ENCODE assay signal across 32 mouse cellular contexts in the genomic region with DNA sequence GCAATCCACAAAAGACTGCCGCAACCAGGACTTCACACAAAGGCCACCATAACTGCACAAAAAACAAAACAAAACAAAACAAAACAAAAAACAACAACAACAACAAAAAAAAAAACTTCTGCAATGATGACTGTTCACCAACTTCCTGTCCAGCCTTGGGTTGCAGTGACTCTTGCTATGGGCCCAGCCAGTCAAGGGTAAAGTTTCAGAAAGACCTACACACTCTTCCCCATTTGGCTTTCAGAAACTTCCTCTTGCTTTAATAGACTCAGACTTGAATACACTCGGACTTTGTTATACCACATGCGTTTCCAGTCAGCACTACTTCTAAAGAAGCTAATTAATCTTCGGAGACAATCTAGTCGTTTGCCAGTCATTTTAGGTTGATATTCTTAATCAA. TPM values are rescaled to one million over a fixed set of nuclear protein-coding genes. Genes with fewer than 3 reads are reported as not detected.
DNase-seq lines count a peak whose midpoint lies in the region; ATAC-seq and TF ChIP-seq lines count a peak whose summit lies in the region.
"Had no signal": no experiment of that assay in that cellular context is flagged by ENCODE, and none has a peak within 500 bp of the region (broad histone marks: within the 10 kb centered on the region; RNA-seq: fewer than 3 reads in every experiment).

No protein-coding gene starts in this region.

- no peak overlapping the region for H3K4me3 ChIP-seq in liver, postnatal 0 days (ENCODE audit: low read depth, low read length)
- H3K4me3 ChIP-seq in limb, embryonic 10.5 days: no peak overlapping the region
- H3K4me3 ChIP-seq: heart, embryonic 13.5 days; kidney, embryonic 15.5 days; left cerebral cortex, adult 2 months; limb, embryonic 13.5 days; neural tube, embryonic 15.5 days had no signal

- ATAC-seq in liver, postnatal 0 days: no peak
- ATAC-seq in common myeloid progenitor, adult 5-6 weeks (replicated peaks; ENCODE audit: low read depth, poor library complexity, severe bottlenecking): 0 out of 2 replicates have a peak, but pooled peaks have one; percentile 54
- peak; percentile 73 for ATAC-seq in megakaryocyte progenitor cell, adult 5-6 weeks (replicated peaks; ENCODE audit: poor library complexity)
- ATAC-seq: activated CD4-positive, CD25-positive, alpha-beta regulatory T cell, adult 4 months; forebrain, embryonic 14.5 days; hindbrain, embryonic 16.5 days had no signal

- no peak for TF ChIP-seq CTCF in liver, postnatal 0 days (IDR thresholded peaks at IDR 0.05; ENCODE audit: low read depth)

- H3K4me2 ChIP-seq in liver, postnatal 0 days (ENCODE audit: low read depth, low read length): no peak overlapping the region
- H3K4me2 ChIP-seq: heart, embryonic 13.5 days; kidney, embryonic 15.5 days; limb, embryonic 13.5 days; lung, embryonic 14.5 days; neural tube, embryonic 15.5 days had no signal

- no peak overlapping the region for H3K9ac ChIP-seq in liver, postnatal 0 days (replicated peaks)
- H3K9ac ChIP-seq: heart, embryonic 13.5 days; kidney, embryonic 15.5 days; limb, embryonic 13.5 days; liver, embryonic 14.5 days; lung, embryonic 14.5 days; neural tube, embryonic 15.5 days had no signal

- H3K36me3 ChIP-seq in liver, postnatal 0 days (replicated peaks; ENCODE audit: insufficient read depth, low read length): no peaks in the 10 kb centered on the region
- no peaks in the 10 kb centered on the region for H3K36me3 ChIP-seq in limb, embryonic 10.5 days
- H3K36me3 ChIP-seq: heart, embryonic 13.5 days; kidney, embryonic 15.5 days; limb, embryonic 13.5 days; neural tube, embryonic 15.5 days had no signal

- H3K9me3 ChIP-seq in liver, postnatal 0 days (ENCODE audit: low read length): no peaks in the 10 kb centered on the region
- H3K9me3 ChIP-seq in limb, embryonic 10.5 days (replicated peaks): no peaks in the 10 kb centered on the region
- H3K9me3 ChIP-seq: heart, embryonic 13.5 days; kidney, embryonic 15.5 days; limb, embryonic 13.5 days; neural tube, embryonic 15.5 days had no signal

- no peaks in the 10 kb centered on the region for H3K27me3 ChIP-seq in liver, postnatal 0 days (ENCODE audit: insufficient read depth, low read length)
- H3K27me3 ChIP-seq in limb, embryonic 10.5 days (ENCODE audit: low read depth, poor library complexity, severe bottlenecking): no peaks in the 10 kb centered on the region
- H3K27me3 ChIP-seq: heart, embryonic 13.5 days; kidney, embryonic 15.5 days; limb, embryonic 13.5 days; neural tube, embryonic 15.5 days had no signal

- H3K27ac ChIP-seq in liver, postnatal 0 days (ENCODE audit: low read depth): 0 out of 2 replicates have a peak overlapping the region, but pooled peaks have one; percentile 6
- no peak overlapping the region for H3K27ac ChIP-seq in limb, embryonic 10.5 days
- H3K27ac ChIP-seq: heart, embryonic 13.5 days; kidney, embryonic 15.5 days; left cerebral cortex, adult 2 months; limb, embryonic 13.5 days; liver, embryonic 14.5 days; neural tube, embryonic 15.5 days; stomach, postnatal 0 days had no signal

- WGBS in liver, postnatal 0 days (ENCODE audit: insufficient replicate concordance): 54% methylated on average over 5 of the region's 5 CpGs
- WGBS in limb, embryonic 10.5 days: 80% methylated on average over 5 of the region's 5 CpGs

- H3K4me1 ChIP-seq in liver, postnatal 0 days (ENCODE audit: insufficient read depth): peaks cover 4% of the 10 kb centered on the region; the same call in 1 of the 2 replicates
- H3K4me1 ChIP-seq in limb, embryonic 10.5 days: 0 out of 2 replicates have a peak, but pooled peaks cover 3% of the 10 kb centered on the region
- H3K4me1 ChIP-seq: heart, embryonic 13.5 days; kidney, embryonic 15.5 days; neural tube, embryonic 15.5 days had no signal

- no peak for TF ChIP-seq EP300 in liver, postnatal 0 days (IDR thresholded peaks at IDR 0.05; ENCODE audit: low read depth)

- DNase-seq in liver, postnatal 0 days: no peak
- no peak for DNase-seq in liver
- DNase-seq in cerebellum, adult 8-10 months: no peak
- DNase-seq in limb, embryonic 10.5 days (ENCODE audit: low spot score): no peak
- no peak for DNase-seq in adrenal gland, postnatal 36 days
- DNase-seq: adrenal gland, adult 2 months; B cell, adult 2 months; cerebellum, adult 11-12 months; cerebellum, postnatal 14 days; gastrocnemius, postnatal 36 days; heart, postnatal 10 days; kidney, adult 18-20 months; kidney, postnatal 25 days; lung, embryonic 14.5 days; lung, postnatal 36 days; midbrain, embryonic 14.5 days; right cerebral cortex, adult 18-20 months; spleen, adult 18-20 months; thymus, adult 18-20 months; thymus, postnatal 36 days had no signal

RNA-seq across cellular contexts. Expression of gene Rnf149, which starts 13.0 kb away (rescaled TPM):
- polyA plus RNA-seq in liver, postnatal 0 days (2015; fragmentation: Nextera tagmentation; extraction: Ambion mirVana): 25.9 and 26.9 TPM in 2 replicates
- total RNA-seq in common myeloid progenitor, adult 5-6 weeks (2017): 30.4 and 40.7 TPM in 2 replicates
- 22.3 and 27.5 TPM in 2 replicates for total RNA-seq in megakaryocyte progenitor cell, adult 5-6 weeks (2015)
- total RNA-seq in megakaryocyte progenitor cell, adult 5-6 weeks (2017): 32.7 and 35.9 TPM in 2 replicates
- 24.2 and 25.7 TPM in 2 replicates for polyA plus RNA-seq in limb, embryonic 10.5 days (2016; fragmentation: Nextera tagmentation; extraction: Ambion mirVana)
- total RNA-seq in adrenal gland, postnatal 36 days (2021): 10 to 100 TPM; 48.3 to 51.5 TPM

RNA-seq across cellular contexts. Expression of gene Cnot11, which starts 55.4 kb away (rescaled TPM):
- 5.9 and 7.7 TPM in 2 replicates for polyA plus RNA-seq in liver, postnatal 0 days (2015; fragmentation: Nextera tagmentation; extraction: Ambion mirVana)
- 24.2 and 30.9 TPM in 2 replicates for total RNA-seq in common myeloid progenitor, adult 5-6 weeks (2017)
- 24.4 and 32.5 TPM in 2 replicates for total RNA-seq in megakaryocyte progenitor cell, adult 5-6 weeks (2015)
- 25.4 and 29.1 TPM in 2 replicates for total RNA-seq in megakaryocyte progenitor cell, adult 5-6 weeks (2017)
- 23.1 and 26.0 TPM in 2 replicates for polyA plus RNA-seq in limb, embryonic 10.5 days (2016; fragmentation: Nextera tagmentation; extraction: Ambion mirVana)
- total RNA-seq in adrenal gland, postnatal 36 days (2021): 10 to 100 TPM; 20.0 to 20.3 TPM
